Mouse (Mus musculus) kidney, embryonic 16.5 days (tissue): Measurements from ENCODE around the gene Gm32742. TPM values are rescaled to one million over a fixed set of nuclear protein-coding genes. Genes with fewer than 3 reads are reported as not detected.
"Not testable (repeated sequence)": the region's sequence is repeated elsewhere in the genome, so short reads cannot be mapped to it uniquely, and the experiment has no call there.

Experiments
- ATAC-seq: fragments of 200-750 bp; cut with Nextera tagmentation; 2 replicates; pipeline ENCODE4 v1.8.0; 2017; ENCODE audit warnings: moderate TSS enrichment; ENCODE audit not compliant: low FRiP score, low TSS enrichment
- H3K27ac ChIP-seq: fragments of 300-500 bp; sonication (generic); 2 replicates; pipeline ENCODE4 v1.5.1; 2014; ENCODE audit warnings: low read length
- H3K27me3 ChIP-seq: fragments of 300-500 bp; sonication (generic); 2 replicates; pipeline ENCODE4 v1.6.1; 2014; ENCODE audit warnings: low read length, control low read depth, mixed read lengths; ENCODE audit not compliant: insufficient read depth
- H3K36me3 ChIP-seq: fragments of 300-500 bp; sonication (generic); 2 replicates; pipeline ENCODE4 v1.6.1; 2014; ENCODE audit warnings: low read length, control low read depth, mixed read lengths; ENCODE audit not compliant: insufficient read depth
- H3K4me1 ChIP-seq: fragments of 300-500 bp; sonication (generic); 2 replicates; pipeline ENCODE4 v1.6.1; 2014; ENCODE audit warnings: low read length, control low read depth, mixed read lengths; ENCODE audit not compliant: insufficient read depth
- H3K4me2 ChIP-seq: fragments of 300-500 bp; sonication (generic); replicated peaks from 2 replicates; pipeline ENCODE4 v1.6.1; 2014; ENCODE audit warnings: low read depth, low read length
- H3K4me3 ChIP-seq: fragments of 300-500 bp; sonication (generic); 2 replicates; pipeline ENCODE4 v1.5.1; 2014; ENCODE audit warnings: mild to moderate bottlenecking, low read length
- H3K9ac ChIP-seq: fragments of 300-500 bp; sonication (generic); replicated peaks from 2 replicates; pipeline ENCODE4 v1.6.1; 2014; ENCODE audit warnings: low read length
- H3K9me3 ChIP-seq: fragments of 300-500 bp; sonication (generic); 2 replicates; pipeline ENCODE4 v1.6.1; 2016; ENCODE audit warnings: low read length, control low read depth
- WGBS: fragments of 180-500 bp; shearing (Covaris S2); extraction: QIAGEN DNeasy Blood & Tissue Kit; methylation state at CpG from one replicate; pipeline ENCODE4 v1.1.7; 2014; 5-methylcytosine and 5-hydroxymethylcytosine counted together
- polyA plus RNA-seq: library from polyadenylated mRNA; unstranded; fragments of >200 nt; fragmentation: Nextera tagmentation; extraction: Ambion mirVana; gene quantifications from 2 replicates; pipeline ENCODE4 v1.2.1, GENCODE M21; 2015

Gene Gm32742
- polyA plus RNA-seq, 1 experiment from 2014 or later = 0.01 TPM

DNA sequence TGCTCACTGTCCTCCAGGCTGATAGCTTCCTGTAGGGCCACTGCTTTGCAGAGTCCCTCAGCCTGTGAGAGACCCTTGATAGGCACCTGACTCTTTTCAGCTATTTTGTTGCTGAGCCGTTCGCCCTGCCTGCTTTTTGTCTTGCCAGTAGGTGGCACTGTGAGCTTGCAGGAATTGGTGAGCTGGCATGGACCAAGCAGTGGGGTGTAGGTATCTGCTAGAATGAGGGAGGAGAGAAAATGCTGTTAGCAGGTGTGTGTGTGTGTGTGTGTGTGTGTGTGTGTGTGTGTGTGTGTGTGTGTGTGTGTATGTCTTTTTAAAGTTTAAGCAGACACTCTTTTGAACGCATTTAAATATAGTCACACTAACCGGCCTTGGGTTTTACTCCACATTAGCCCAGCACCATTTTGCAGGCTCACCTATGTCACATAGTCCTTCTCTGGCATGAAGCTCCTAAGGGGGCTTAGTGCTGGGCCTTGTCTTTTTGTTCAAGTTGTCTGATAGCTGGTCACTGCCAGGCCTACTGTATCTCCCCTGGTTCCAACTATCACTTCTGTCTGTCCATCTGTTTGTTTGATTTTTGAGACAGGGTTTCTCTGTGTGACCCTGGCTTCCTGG, 3.4 kb downstream of the Gm32742 start:
- Histone ChIP-seq H3K27ac (no peak overlapping the region), H3K36me3 (no peaks in the 10 kb centered on the region), H3K4me3 (no peak overlapping the region), H3K27me3 (peaks cover 13% of the 10 kb centered on the region), H3K9ac (no peak overlapping the region), H3K4me1 (no peaks in the 10 kb centered on the region), H3K4me2 (no peak overlapping the region), H3K9me3 (no peaks in the 10 kb centered on the region)
- WGBS = 25% methylated on average over 4 of the region's 4 CpGs
- ATAC-seq = peak; percentile 54; the same call in 1 of the 2 replicates

DNA sequence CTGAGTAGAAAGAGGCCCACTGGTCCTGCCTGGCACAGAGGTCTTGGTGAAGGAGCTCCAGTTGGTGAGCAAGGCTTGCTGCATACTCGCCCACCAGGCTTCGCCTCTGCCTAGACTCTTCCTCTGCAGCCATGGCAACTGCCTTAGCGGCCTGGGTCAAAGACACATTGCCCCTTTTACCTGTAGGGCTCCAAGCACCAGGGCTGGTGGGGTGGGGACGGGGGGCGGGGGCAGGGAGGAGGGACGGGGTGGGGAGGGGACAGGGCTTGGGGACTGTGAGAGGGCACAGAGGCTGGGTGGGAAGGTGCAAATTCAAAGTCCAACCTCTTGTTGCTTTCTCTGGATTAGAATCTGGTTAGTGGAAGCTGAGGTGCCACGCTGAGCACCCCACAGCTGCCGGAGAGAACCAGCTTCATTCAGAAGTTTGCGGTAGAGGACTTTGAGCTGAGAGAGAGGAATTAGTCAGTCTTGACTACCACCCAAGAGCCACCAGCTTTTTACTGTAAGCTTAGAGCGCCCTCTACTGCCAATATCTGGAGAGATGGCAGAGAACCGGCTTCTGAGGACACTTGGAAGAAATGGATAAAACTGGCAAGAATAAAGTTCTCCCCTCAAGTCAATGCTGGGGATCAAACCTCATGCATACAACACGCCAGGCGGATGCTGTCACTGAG, 13.1 kb downstream of the Gm32742 start:
- Histone ChIP-seq H3K4me1 (peaks cover 5% of the 10 kb centered on the region), H3K27ac (no peak overlapping the region), H3K9me3 (no peaks in the 10 kb centered on the region), H3K27me3 (peaks cover 4% of the 10 kb centered on the region; the same call in 1 of the 2 replicates), H3K4me3 (peak overlapping the region; percentile 5; the same call in 1 of the 2 replicates), H3K4me2 (peak overlapping the region; percentile 30), H3K9ac (no peak overlapping the region), H3K36me3 (no peaks in the 10 kb centered on the region)
- WGBS = 21% methylated on average over 13 of the region's 13 CpGs
- ATAC-seq = peak; percentile 74

DNA sequence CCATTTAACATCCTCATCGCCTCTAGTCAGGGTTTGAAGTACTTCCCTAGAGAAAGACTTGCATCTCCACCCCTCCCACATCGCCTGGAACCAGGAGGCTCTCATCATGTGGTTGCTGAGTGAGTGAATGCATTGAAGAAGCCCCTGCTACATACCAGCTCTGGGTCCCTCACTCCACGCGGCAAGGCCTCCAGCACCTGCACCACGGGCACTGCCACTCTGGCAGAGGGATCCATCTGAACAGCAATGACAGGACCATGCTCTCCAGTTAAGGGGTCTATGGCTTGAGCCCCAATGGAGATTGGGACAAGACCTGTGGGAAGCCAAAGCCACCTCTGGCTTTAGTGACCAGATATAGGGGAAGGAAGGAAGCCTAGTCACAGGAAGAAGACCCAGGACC, 18.0 kb downstream of the Gm32742 start:
- peaks cover 12% of the 10 kb centered on the region for H3K4me1 ChIP-seq
- H3K9ac ChIP-seq = no peak overlapping the region
- no peaks in the 10 kb centered on the region for H3K36me3 ChIP-seq
- WGBS = 81% methylated on average over 5 of the region's 5 CpGs
- H3K4me3 ChIP-seq = no peak overlapping the region
- no peaks in the 10 kb centered on the region for H3K9me3 ChIP-seq
- H3K4me2 ChIP-seq = no peak overlapping the region
- H3K27me3 ChIP-seq = no peaks in the 10 kb centered on the region; the same call in 1 of the 2 replicates
- no peak overlapping the region for H3K27ac ChIP-seq
- no peak for ATAC-seq

DNA sequence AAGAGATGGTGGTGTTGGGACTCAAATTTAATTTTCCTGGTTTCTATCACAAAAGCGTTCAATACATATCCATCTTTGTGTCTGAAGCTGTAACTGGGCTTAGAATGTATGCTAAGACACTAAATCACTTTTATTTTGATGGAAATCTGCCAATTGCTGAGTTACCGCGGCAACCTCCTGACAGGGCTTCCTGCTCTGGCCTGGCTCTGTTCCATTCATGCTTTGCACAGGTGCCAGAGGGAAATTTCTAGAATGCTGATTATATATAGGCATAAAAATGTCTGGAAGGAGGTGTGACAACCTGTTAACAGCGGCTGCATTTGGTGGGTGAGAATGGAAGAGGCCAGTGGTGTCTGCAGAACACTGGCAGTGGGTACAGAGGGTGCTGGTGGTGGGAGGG, 18.8 kb downstream of the Gm32742 start:
- Histone ChIP-seq H3K27ac (no peak overlapping the region), H3K4me1 (peaks cover 8% of the 10 kb centered on the region; the same call in 1 of the 2 replicates), H3K4me3 (no peak overlapping the region), H3K27me3 (no peaks in the 10 kb centered on the region; the same call in 1 of the 2 replicates), H3K9me3 (no peaks in the 10 kb centered on the region), H3K4me2 (no peak overlapping the region), H3K36me3 (no peaks in the 10 kb centered on the region), H3K9ac (no peak overlapping the region)
- 51% methylated on average over 4 of the region's 4 CpGs for WGBS
- 0 out of 2 replicates have a peak, but pooled peaks have one; percentile 15 for ATAC-seq

DNA sequence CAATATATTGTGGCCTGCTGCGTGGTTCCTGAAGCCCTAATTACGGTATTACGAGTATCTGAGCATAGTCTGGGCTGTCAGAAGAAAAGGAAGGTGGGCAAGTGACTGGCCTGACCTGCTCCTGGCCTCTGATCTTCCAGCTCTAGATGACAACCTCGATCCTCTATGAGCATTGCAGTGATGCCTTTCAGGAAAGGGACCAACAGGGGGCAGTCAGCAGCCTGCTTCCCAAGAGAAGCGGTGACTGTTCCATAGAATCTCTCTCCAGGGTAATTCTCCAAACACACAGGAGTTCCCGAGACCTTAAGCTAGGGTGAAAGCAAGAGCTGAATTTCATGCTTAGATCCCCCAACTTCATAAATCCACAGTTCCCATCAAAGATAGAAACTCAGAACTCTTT, 21.1 kb downstream of the Gm32742 start:
- no peaks in the 10 kb centered on the region for H3K27me3 ChIP-seq
- peaks cover 8% of the 10 kb centered on the region; the same call in 1 of the 2 replicates for H3K4me1 ChIP-seq
- no peak for ATAC-seq
- no peak overlapping the region for H3K9ac ChIP-seq
- H3K36me3 ChIP-seq = no peaks in the 10 kb centered on the region
- H3K27ac ChIP-seq = no peak overlapping the region
- H3K4me3 ChIP-seq = no peak overlapping the region
- 73% methylated on average over 6 of the region's 6 CpGs for WGBS
- H3K9me3 ChIP-seq = no peaks in the 10 kb centered on the region
- H3K4me2 ChIP-seq = no peak overlapping the region

DNA sequence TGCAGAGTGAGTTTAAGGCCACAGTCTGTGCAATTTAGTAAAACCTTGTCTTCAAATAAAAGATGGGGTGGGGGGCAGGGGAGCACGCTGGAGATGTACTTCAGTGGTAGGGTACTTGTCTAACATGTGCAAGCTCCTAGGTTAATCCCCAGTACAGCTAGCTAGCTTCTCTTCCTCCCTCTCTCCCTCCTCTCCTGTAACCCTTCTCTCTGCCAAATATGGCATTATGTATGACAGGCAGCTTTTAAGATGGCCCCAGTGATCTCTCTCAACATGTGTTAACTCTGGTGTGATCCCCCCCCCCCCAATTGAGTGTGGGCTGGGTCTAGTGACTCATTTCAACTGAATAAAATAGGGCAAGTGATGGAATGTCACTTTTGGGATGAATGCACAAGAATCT, 21.9 kb downstream of the Gm32742 start:
- Histone ChIP-seq H3K27me3 (no peaks in the 10 kb centered on the region), H3K9ac (no peak overlapping the region), H3K4me1 (peaks cover 8% of the 10 kb centered on the region; the same call in 1 of the 2 replicates), H3K9me3 (no peaks in the 10 kb centered on the region), H3K27ac (no peak overlapping the region), H3K4me2 (no peak overlapping the region), H3K4me3 (no peak overlapping the region), H3K36me3 (no peaks in the 10 kb centered on the region)
- WGBS = 100% methylated on average over 1 of the region's 1 CpGs
- no peak for ATAC-seq

DNA sequence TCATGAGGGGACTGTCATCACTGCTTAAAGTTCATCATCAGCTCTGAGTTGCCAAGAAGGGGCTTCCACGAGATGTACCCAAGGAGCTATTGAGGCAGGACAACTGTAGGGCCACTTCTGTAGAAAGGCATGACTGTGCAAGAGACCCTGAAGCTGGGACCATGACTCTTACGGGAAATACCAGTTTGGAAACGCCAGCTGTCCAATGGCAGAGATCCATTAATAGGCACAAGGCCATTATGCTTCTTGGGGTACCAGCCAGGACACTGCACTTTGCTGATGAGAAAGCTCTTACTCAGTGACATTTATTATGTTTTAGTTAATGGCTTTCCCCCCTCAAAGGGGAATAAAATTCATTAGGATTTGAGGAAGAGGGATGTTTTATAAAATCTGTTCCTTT, 24.6 kb downstream of the Gm32742 start:
- no peak overlapping the region for H3K9ac ChIP-seq
- H3K27ac ChIP-seq = no peak overlapping the region
- H3K27me3 ChIP-seq = no peaks in the 10 kb centered on the region
- no peak overlapping the region for H3K4me3 ChIP-seq
- H3K9me3 ChIP-seq = no peaks in the 10 kb centered on the region
- 79% methylated on average over 3 of the region's 3 CpGs for WGBS
- H3K4me1 ChIP-seq = no peaks in the 10 kb centered on the region
- no peak for ATAC-seq
- H3K36me3 ChIP-seq = no peaks in the 10 kb centered on the region
- no peak overlapping the region for H3K4me2 ChIP-seq

DNA sequence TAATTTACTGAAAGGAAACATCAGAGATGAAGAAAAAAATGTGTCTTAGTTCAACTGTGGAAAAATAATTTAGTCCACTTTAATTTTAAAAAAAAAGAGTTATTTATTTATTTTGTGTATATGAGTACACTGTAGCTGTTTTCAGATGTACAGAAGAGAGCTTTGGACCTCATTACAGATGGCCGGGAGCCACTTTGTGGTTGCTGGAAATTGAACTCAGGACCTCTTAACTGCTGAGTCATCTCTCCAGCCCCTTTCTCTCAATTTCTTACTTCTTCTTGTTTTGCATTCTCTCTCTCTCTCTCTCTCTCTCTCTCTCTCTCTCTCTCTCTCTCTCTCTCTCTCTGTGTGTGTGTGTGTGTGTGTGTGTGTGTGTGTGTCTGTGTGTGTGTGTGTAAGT, 25.9 kb downstream of the Gm32742 start:
- H3K9ac ChIP-seq, H3K27ac ChIP-seq, H3K27me3 ChIP-seq, H3K4me2 ChIP-seq, H3K4me3 ChIP-seq, H3K36me3 ChIP-seq, H3K9me3 ChIP-seq, H3K4me1 ChIP-seq, ATAC-seq: not testable (repeated sequence)
- 76% methylated on average over 1 of the region's 1 CpGs for WGBS

DNA sequence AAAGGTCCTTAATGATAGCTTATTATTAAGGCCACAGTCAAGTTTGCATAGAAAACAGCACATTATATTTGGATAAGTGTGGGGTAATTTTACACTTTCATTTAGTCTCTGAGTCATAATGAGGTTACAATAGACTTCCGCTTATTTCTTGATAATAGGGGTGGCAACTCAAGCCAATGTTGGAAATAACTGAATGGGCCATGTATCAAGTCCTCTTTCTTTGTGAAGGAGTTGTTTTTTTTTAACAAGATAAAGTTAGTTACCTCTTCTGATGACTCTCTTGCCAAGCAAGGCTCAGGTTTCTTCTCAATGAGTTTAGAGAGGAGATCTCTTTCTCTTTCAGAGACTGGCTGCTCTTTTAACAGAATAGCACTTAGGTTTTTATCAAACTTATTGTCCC, 27.0 kb downstream of the Gm32742 start:
- WGBS = 92% methylated on average over 1 of the region's 1 CpGs
- Histone ChIP-seq H3K9ac (no peak overlapping the region), H3K9me3 (no peaks in the 10 kb centered on the region), H3K36me3 (no peaks in the 10 kb centered on the region), H3K27me3 (no peaks in the 10 kb centered on the region), H3K4me3 (no peak overlapping the region), H3K27ac (no peak overlapping the region), H3K4me2 (no peak overlapping the region), H3K4me1 (no peaks in the 10 kb centered on the region)
- no peak for ATAC-seq

DNA sequence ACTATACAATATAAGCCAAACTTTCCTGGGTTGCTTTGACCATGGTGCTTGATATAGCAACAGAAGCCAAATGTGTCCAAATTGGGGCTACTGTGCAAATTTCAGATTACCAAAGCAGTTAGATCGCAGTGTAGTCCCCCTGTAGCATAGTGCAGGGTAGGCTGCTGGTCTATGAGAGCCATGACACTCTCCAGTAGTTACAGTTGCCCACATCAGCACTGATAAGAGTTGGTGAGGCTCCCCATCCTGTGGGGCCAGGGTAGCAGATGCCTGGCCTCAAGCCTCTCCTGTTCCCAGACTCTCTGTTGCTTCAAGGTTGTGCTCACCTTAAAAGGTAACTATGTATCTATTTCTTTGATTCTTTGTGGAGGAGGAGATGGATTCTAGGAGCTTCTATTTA, 27.5 kb downstream of the Gm32742 start:
- no peak overlapping the region for H3K4me2 ChIP-seq
- H3K9me3 ChIP-seq = no peaks in the 10 kb centered on the region
- H3K9ac ChIP-seq = no peak overlapping the region
- H3K27ac ChIP-seq = no peak overlapping the region
- H3K27me3 ChIP-seq = no peaks in the 10 kb centered on the region
- H3K36me3 ChIP-seq = no peaks in the 10 kb centered on the region
- H3K4me3 ChIP-seq = no peak overlapping the region
- ATAC-seq = no peak
- WGBS = 89% methylated on average over 1 of the region's 1 CpGs
- no peaks in the 10 kb centered on the region for H3K4me1 ChIP-seq
